13 mouse cellular contexts compared by ENCODE assay signal in genomic region chr15:30570254-30570800, GRCm38 (mm10).
A peak's percentile ranks its signal among the peaks of the same experiment; 100 is the strongest.
DNase-seq lines count a peak whose midpoint lies in the region; ATAC-seq and TF ChIP-seq lines count a peak whose summit lies in the region.
"Had no signal": no experiment of that assay in that cellular context is flagged by ENCODE, and none has a peak within 500 bp of the region (broad histone marks: within the 10 kb centered on the region; RNA-seq: fewer than 3 reads in every experiment).

No protein-coding gene starts in this region.

- H3K9ac ChIP-seq in hindbrain, embryonic 15.5 days, result no peak overlapping the region
- H3K9ac ChIP-seq in hindbrain, embryonic 11.5 days (ENCODE audit: low read depth, low read length), result no peak overlapping the region
- H3K9ac ChIP-seq in intestine, postnatal 0 days (ENCODE audit: low read depth, low read length), result no peak overlapping the region
- H3K9ac ChIP-seq: liver, embryonic 15.5 days had no signal

- peaks cover 11% of the 10 kb centered on the region; the same call in 1 of the 2 replicates for H3K4me1 ChIP-seq in hindbrain, embryonic 15.5 days (replicated peaks)
- H3K4me1 ChIP-seq in hindbrain, embryonic 11.5 days (replicated peaks; ENCODE audit: control insufficient read depth, insufficient read depth, low read length), result no peaks in the 10 kb centered on the region
- H3K4me1 ChIP-seq in cortical plate, adult 2 months (ENCODE audit: control insufficient read depth, insufficient read depth, low read length), result peaks cover 7% of the 10 kb centered on the region
- H3K4me1 ChIP-seq in intestine, postnatal 0 days (replicated peaks; ENCODE audit: control insufficient read depth, insufficient read depth, low read length), result no peaks in the 10 kb centered on the region
- H3K4me1 ChIP-seq: liver, embryonic 15.5 days had no signal

- no peaks in the 10 kb centered on the region for H3K27me3 ChIP-seq in hindbrain, embryonic 15.5 days
- no peaks in the 10 kb centered on the region for H3K27me3 ChIP-seq in hindbrain, embryonic 11.5 days (ENCODE audit: control insufficient read depth, insufficient read depth, low read length)
- H3K27me3 ChIP-seq in intestine, postnatal 0 days (replicated peaks; ENCODE audit: control insufficient read depth, insufficient read depth, low read length), result no peaks in the 10 kb centered on the region
- H3K27me3 ChIP-seq: liver, embryonic 15.5 days had no signal

- no peaks in the 10 kb centered on the region for H3K9me3 ChIP-seq in hindbrain, embryonic 15.5 days
- no peaks in the 10 kb centered on the region for H3K9me3 ChIP-seq in hindbrain, embryonic 11.5 days (ENCODE audit: control insufficient read depth, low read length)
- no peaks in the 10 kb centered on the region for H3K9me3 ChIP-seq in intestine, postnatal 0 days (ENCODE audit: control insufficient read depth)
- H3K9me3 ChIP-seq: liver, embryonic 15.5 days had no signal

- 0 out of 2 replicates have a peak, but pooled peaks have one; percentile 58 for ATAC-seq in hindbrain, embryonic 15.5 days (ENCODE audit: low FRiP score, low read depth)
- ATAC-seq in hindbrain, embryonic 11.5 days (ENCODE audit: low FRiP score), result no peak
- ATAC-seq in intestine, postnatal 0 days, result no peak
- ATAC-seq: intestine, embryonic 16.5 days had no signal

- no peak for TF ChIP-seq POLR2A in cortical plate, adult 2 months (IDR thresholded peaks at IDR 0.05; ENCODE audit: extremely low read depth, insufficient read depth, low read length)

- TF ChIP-seq CTCF in cortical plate, adult 2 months (IDR thresholded peaks at IDR 0.05; ENCODE audit: extremely low read depth, insufficient read depth, low read length), result no peak
- no peak for TF ChIP-seq CTCF in intestine, postnatal 0 days (IDR thresholded peaks at IDR 0.05; ENCODE audit: low read depth)

- H3K4me2 ChIP-seq in hindbrain, embryonic 15.5 days, result no peak overlapping the region
- H3K4me2 ChIP-seq in hindbrain, embryonic 11.5 days (replicated peaks; ENCODE audit: low read depth, low read length), result no peak overlapping the region
- no peak overlapping the region for H3K4me2 ChIP-seq in intestine, postnatal 0 days (replicated peaks; ENCODE audit: low read depth)
- H3K4me2 ChIP-seq: liver, embryonic 15.5 days had no signal

- no peak overlapping the region for H3K27ac ChIP-seq in hindbrain, embryonic 15.5 days (replicated peaks)
- no peak overlapping the region for H3K27ac ChIP-seq in hindbrain, embryonic 11.5 days (ENCODE audit: low read depth, low read length)
- peak overlapping the region; percentile 68; the same call in 1 of the 2 replicates for H3K27ac ChIP-seq in cortical plate, adult 2 months (ENCODE audit: insufficient read depth, low read length)
- no peak overlapping the region for H3K27ac ChIP-seq in intestine, postnatal 0 days (ENCODE audit: low read depth, low read length)
- H3K27ac ChIP-seq: liver, embryonic 15.5 days had no signal

- no peak overlapping the region for H3K4me3 ChIP-seq in hindbrain, embryonic 15.5 days
- no peak overlapping the region for H3K4me3 ChIP-seq in hindbrain, embryonic 11.5 days (ENCODE audit: low read depth, low read length)
- no peak overlapping the region for H3K4me3 ChIP-seq in cortical plate, adult 2 months (ENCODE audit: insufficient read depth, low read length)
- H3K4me3 ChIP-seq in intestine, postnatal 0 days (ENCODE audit: low read depth, low read length), result no peak overlapping the region
- H3K4me3 ChIP-seq: liver, embryonic 15.5 days had no signal

- DNase-seq in hindbrain, embryonic 11.5 days (ENCODE audit: low spot score), result no peak
- DNase-seq in right cerebral cortex, adult 18-20 months, result peak; percentile 60
- DNase-seq in right cerebral cortex, postnatal 25 days, result no peak
- no peak for DNase-seq in urinary bladder, postnatal 36 days (ENCODE audit: low spot score in 2 of 2)
- DNase-seq: kidney, postnatal 4 days; lung, postnatal 4 days; right cerebral cortex, postnatal 4 days; thymus, postnatal 14 days had no signal

- H3K36me3 ChIP-seq in hindbrain, embryonic 15.5 days, result no peaks in the 10 kb centered on the region
- no peaks in the 10 kb centered on the region for H3K36me3 ChIP-seq in hindbrain, embryonic 11.5 days (ENCODE audit: control insufficient read depth, insufficient read depth, low read length)
- H3K36me3 ChIP-seq in intestine, postnatal 0 days (ENCODE audit: control insufficient read depth, insufficient read depth), result no peaks in the 10 kb centered on the region
- H3K36me3 ChIP-seq: liver, embryonic 15.5 days had no signal

- WGBS in hindbrain, embryonic 15.5 days, result 70% methylated on average over 8 of the region's 8 CpGs
- 87% methylated on average over 8 of the region's 8 CpGs for WGBS in hindbrain, embryonic 11.5 days
- 77% methylated on average over 8 of the region's 8 CpGs for WGBS in intestine, postnatal 0 days
